Mouse (Mus musculus) cerebellum, adult (tissue): Measurements from ENCODE around the gene Malrd1.
"Not testable (repeated sequence)": the region's sequence is repeated elsewhere in the genome, so short reads cannot be mapped to it uniquely, and the experiment has no call there.

Experiments used
- ATAC-seq: cut with Nextera tagmentation; 2 replicates; pipeline ENCODE4 v1.9.2; 2017; ENCODE audit warnings: mild to moderate bottlenecking, moderate library complexity, mixed read lengths; ENCODE audit not compliant: insufficient number of reproducible peaks, low FRiP score, low TSS enrichment

The Malrd1 gene

GRCm38 (mm10) chr2:16017719-16018118, 491.4 kb downstream of the Malrd1 start:
- ATAC-seq, result not testable (repeated sequence)

- no peak for ATAC-seq
These were observed 503.5 kb downstream of the Malrd1 start for GRCm38 (mm10) chr2:16029752-16030151.

- no peak for ATAC-seq
These were observed 505.3 kb downstream of the Malrd1 start for GRCm38 (mm10) chr2:16031559-16031958.

- no peak for ATAC-seq
These were observed 506.5 kb downstream of the Malrd1 start for GRCm38 (mm10) chr2:16032804-16033203.

GRCm38 (mm10) chr2:16110696-16111095, 584.4 kb downstream of the Malrd1 start:
- ATAC-seq, result no peak

- no peak for ATAC-seq
These were observed 587.1 kb downstream of the Malrd1 start for GRCm38 (mm10) chr2:16113333-16113732.

GRCm38 (mm10) chr2:16147999-16148398, 621.7 kb downstream of the Malrd1 start:
- no peak for ATAC-seq

- no peak for ATAC-seq
These were observed 626.3 kb downstream of the Malrd1 start for GRCm38 (mm10) chr2:16152623-16153022.

GRCm38 (mm10) chr2:16163246-16163989, 637.1 kb downstream of the Malrd1 start:
- no peak for ATAC-seq

- no peak for ATAC-seq
These were observed 642.3 kb downstream of the Malrd1 start for GRCm38 (mm10) chr2:16168611-16169010.

GRCm38 (mm10) chr2:16172086-16172485, 645.8 kb downstream of the Malrd1 start:
- ATAC-seq, result no peak

- ATAC-seq, result no peak
These were observed 647.1 kb downstream of the Malrd1 start for GRCm38 (mm10) chr2:16173355-16173754.

GRCm38 (mm10) chr2:16182140-16182539, 655.9 kb downstream of the Malrd1 start:
- ATAC-seq, result no peak

GRCm38 (mm10) chr2:16183158-16183557, 656.9 kb downstream of the Malrd1 start:
- ATAC-seq, result no peak

GRCm38 (mm10) chr2:16210016-16210415, 683.7 kb downstream of the Malrd1 start:
- ATAC-seq, result no peak

GRCm38 (mm10) chr2:16212752-16213151, 686.5 kb downstream of the Malrd1 start:
- no peak for ATAC-seq

GRCm38 (mm10) chr2:16214111-16214510, 687.8 kb downstream of the Malrd1 start:
- ATAC-seq, result no peak

GRCm38 (mm10) chr2:16228187-16228832, 702.0 kb downstream of the Malrd1 start:
- ATAC-seq, result no peak

- no peak for ATAC-seq
These were observed 714.6 kb downstream of the Malrd1 start for GRCm38 (mm10) chr2:16240861-16241260.

GRCm38 (mm10) chr2:16243097-16243496, 716.8 kb downstream of the Malrd1 start:
- ATAC-seq, result no peak

GRCm38 (mm10) chr2:16248861-16249260, 722.6 kb downstream of the Malrd1 start:
- no peak for ATAC-seq

GRCm38 (mm10) chr2:16252274-16252673, 726.0 kb downstream of the Malrd1 start:
- no peak for ATAC-seq
